26 mouse cellular contexts compared by ENCODE assay signal in genomic region chrX:152635397-152635796, GRCm38 (mm10).
"Had no signal": no experiment of that assay in that cellular context is flagged by ENCODE, and none has a peak within 500 bp of the region (broad histone marks: within the 10 kb centered on the region; RNA-seq: fewer than 3 reads in every experiment).

No protein-coding gene starts in this region.

- H3K9me3 ChIP-seq: heart, embryonic 10.5 days; heart, embryonic 12.5 days; hindbrain, embryonic 10.5 days; hindbrain, embryonic 12.5 days; intestine, embryonic 15.5 days; limb, embryonic 10.5 days; limb, embryonic 12.5 days had no signal

- H3K4me3 ChIP-seq: gastrocnemius, adult 2 months; heart, embryonic 10.5 days; heart, embryonic 12.5 days; hindbrain, embryonic 10.5 days; hindbrain, embryonic 12.5 days; intestine, embryonic 15.5 days; left cerebral cortex, adult 2 months; limb, embryonic 10.5 days; limb, embryonic 12.5 days had no signal

- H3K36me3 ChIP-seq: heart, embryonic 10.5 days; heart, embryonic 12.5 days; hindbrain, embryonic 10.5 days; hindbrain, embryonic 12.5 days; intestine, embryonic 15.5 days; limb, embryonic 10.5 days; limb, embryonic 12.5 days had no signal

- H3K9ac ChIP-seq: forebrain, postnatal 0 days; heart, embryonic 12.5 days; hindbrain, embryonic 12.5 days; hindbrain, embryonic 14.5 days; intestine, embryonic 15.5 days; limb, embryonic 12.5 days had no signal

- H3K27ac ChIP-seq: gastrocnemius, adult 2 months; heart, embryonic 10.5 days; hindbrain, embryonic 10.5 days; hindbrain, embryonic 12.5 days; hindbrain, embryonic 14.5 days; intestine, embryonic 15.5 days; kidney, postnatal 0 days; left cerebral cortex, adult 2 months; limb, embryonic 10.5 days; limb, embryonic 12.5 days had no signal

- ATAC-seq: forebrain, postnatal 0 days; hindbrain, embryonic 16.5 days; inflammation-experienced regulatory T-cells, adult 6 months; intestine, embryonic 15.5 days had no signal

- H3K27me3 ChIP-seq: heart, embryonic 12.5 days; intestine, embryonic 15.5 days; limb, embryonic 12.5 days had no signal

- H3K4me1 ChIP-seq: heart, embryonic 10.5 days; heart, embryonic 12.5 days; hindbrain, embryonic 10.5 days; hindbrain, embryonic 12.5 days; intestine, embryonic 15.5 days; limb, embryonic 10.5 days; limb, embryonic 12.5 days had no signal

- DNase-seq: forebrain, postnatal 0 days; gastrocnemius, adult 2 months; gastrocnemius, postnatal 10 days; gastrocnemius, postnatal 25 days; heart, adult 18-20 months; heart, postnatal 10 days; heart, postnatal 4 days; kidney, adult 18-20 months; kidney, adult 8-10 months; kidney, postnatal 14 days; kidney, postnatal 36 days; layer of hippocampus, adult 9-11 months; layer of hippocampus, postnatal 36 days; liver had no signal

- H3K4me2 ChIP-seq: heart, embryonic 12.5 days; hindbrain, embryonic 12.5 days; hindbrain, embryonic 14.5 days; intestine, embryonic 15.5 days; limb, embryonic 12.5 days had no signal
